Mouse (Mus musculus) bone marrow, adult 2 months (tissue): Measurements from ENCODE around the gene Clns1a. TPM values are rescaled to one million over a fixed set of nuclear protein-coding genes. Genes with fewer than 3 reads are reported as not detected.

ENCODE experiments used
- H3K27ac ChIP-seq: fragments of 200-500 bp; 2 replicates; pipeline ENCODE4 v1.5.1; 2012; ENCODE audit warnings: low read depth, mild to moderate bottlenecking, control low read depth, inconsistent platforms, low read length; ENCODE audit not compliant: control insufficient read depth, poor library complexity, insufficient read depth
- H3K4me1 ChIP-seq: fragments of 200-500 bp; 2 replicates; pipeline ENCODE4 v1.6.1; 2011; ENCODE audit warnings: low read length; ENCODE audit not compliant: control insufficient read depth, insufficient read depth
- H3K4me3 ChIP-seq: fragments of 200-500 bp; replicated peaks from 2 replicates; pipeline ENCODE3; 2011; ENCODE audit warnings: mild to moderate bottlenecking, low read depth, low read length, control low read depth; ENCODE audit not compliant: control insufficient read depth
- CTCF ChIP-seq: fragments of 200-500 bp; IDR thresholded peaks from 2 replicates; pipeline ENCODE4 v1.5.1; 2011; ENCODE audit warnings: low read length, control low read depth; ENCODE audit not compliant: control insufficient read depth, insufficient read depth
- POLR2A ChIP-seq: fragments of 200-500 bp; IDR thresholded peaks from 2 replicates; pipeline ENCODE4 v1.6.1; 2011; ENCODE audit warnings: low read depth, mild to moderate bottlenecking, control low read depth, low read length, borderline replicate concordance; ENCODE audit not compliant: control insufficient read depth
- WGBS: fragments of 180-500 bp; shearing (Covaris S2); methylation state at CpG from one replicate; pipeline ENCODE4 v1.1.7; 2018; 5-methylcytosine and 5-hydroxymethylcytosine counted together
- polyA plus RNA-seq: library from polyadenylated mRNA; stranded (reverse); fragments of >200 nt; gene quantifications from 2 replicates; pipeline ENCODE4 v1.2.4, GENCODE M21; 2011; ENCODE audit warnings: low replicate concordance; ENCODE audit not compliant: missing spikeins, insufficient read depth, insufficient read length

Clns1a gene
- 27.7 and 36.1 TPM in 2 replicates for polyA plus RNA-seq

DNA sequence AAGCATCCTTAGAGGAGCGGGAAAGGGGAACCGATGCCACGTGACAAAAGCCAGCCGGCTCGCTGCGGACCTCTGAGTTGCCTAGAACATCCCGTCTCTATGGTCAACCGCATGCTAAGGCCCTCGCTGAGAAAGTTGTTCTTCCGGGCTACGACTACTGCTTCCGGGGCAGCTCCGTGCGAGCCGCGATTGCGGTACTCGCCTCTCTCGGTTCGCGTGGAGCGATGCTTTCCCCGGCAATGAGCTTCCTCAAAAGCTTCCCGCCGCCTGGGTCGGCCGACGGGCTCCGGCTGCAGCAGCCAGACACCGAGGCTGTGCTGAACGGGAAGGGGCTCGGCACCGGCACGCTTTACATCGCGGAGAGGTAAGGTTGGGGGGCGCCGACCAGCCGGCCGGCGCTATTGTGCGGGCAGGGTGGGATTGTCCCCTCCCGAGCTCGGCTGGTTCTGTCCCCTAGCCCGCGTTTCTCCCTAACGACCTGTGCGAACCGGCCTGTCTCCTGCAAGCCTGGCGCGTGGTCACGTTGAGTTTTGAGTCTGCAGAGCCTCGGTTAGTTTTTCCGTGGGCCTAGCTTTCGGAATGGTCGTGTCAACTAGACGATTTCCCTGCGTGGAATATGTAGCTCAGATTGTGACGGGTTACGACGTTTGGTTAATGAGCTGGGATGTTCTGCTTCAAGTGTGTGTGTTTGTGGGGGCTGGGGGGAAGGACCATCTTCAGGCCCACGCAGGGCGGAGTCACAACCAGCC, at the start of gene Clns1a:
Clns1a (plus strand) TSS at position 129 of the 749 bp plus-strand sequence.
- peak within 1 kb of the TSS; percentile 77 for H3K4me3 ChIP-seq
- H3K27ac ChIP-seq, result peak within 1 kb of the TSS; percentile 48
- peaks cover 2% of the 10 kb centered on the region; the same call in 1 of the 2 replicates for H3K4me1 ChIP-seq
- TF ChIP-seq POLR2A (no peak; the same call in 1 of the 2 replicates), CTCF (no peak)
- under 1% methylated on average over 63 of the region's 63 CpGs for WGBS

DNA sequence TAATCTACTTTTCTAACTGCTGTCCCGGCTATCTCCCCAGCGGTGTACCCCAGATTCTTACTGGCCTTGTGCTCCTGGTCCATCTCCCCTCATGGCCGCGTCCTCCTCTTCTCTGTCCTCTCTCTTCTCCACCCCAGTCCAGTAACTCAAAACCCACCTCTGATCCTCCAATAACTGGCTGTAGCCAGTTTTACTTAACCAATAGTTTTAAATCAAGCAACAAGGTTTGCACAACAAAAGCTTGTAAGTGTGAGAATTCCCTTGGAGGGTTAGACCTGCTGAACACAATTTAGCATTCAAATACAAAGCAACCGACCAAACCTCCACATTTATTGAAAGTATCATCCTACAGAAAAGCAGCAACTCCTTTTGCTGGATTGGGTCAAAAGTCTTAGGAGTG, 48.8 kb upstream of the Clns1a start:
- WGBS, result 95% methylated on average over 5 of the region's 5 CpGs
- H3K27ac ChIP-seq, result no peak overlapping the region
- TF ChIP-seq POLR2A, result no peak
- no peak for TF ChIP-seq CTCF

DNA sequence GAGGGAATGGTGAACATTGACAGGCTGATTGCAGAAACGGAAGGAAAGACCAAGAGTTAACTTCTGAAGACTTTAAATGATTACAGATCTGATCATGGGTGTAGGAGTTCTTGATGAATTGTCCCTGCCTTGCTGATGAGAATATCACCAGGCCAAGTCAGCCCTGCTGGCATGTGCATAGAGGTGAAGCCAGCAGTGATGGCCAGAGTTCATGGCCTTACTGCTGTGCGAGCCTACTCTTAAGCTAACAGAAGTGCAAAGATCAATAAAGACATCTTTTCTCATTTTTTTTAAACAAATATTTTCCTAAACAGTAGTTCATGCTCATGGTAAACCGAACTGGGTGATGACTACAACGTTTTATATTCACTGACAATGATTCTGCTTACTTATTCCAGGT, 45.7 kb upstream of the Clns1a start:
- WGBS, result 87% methylated on average over 4 of the region's 4 CpGs
- Histone ChIP-seq H3K4me3 (no peak overlapping the region), H3K4me1 (no peaks in the 10 kb centered on the region), H3K27ac (no peak overlapping the region)
- no peak for TF ChIP-seq POLR2A
- no peak for TF ChIP-seq CTCF

More for the DNA sequence above, 48.8 kb upstream of the Clns1a start:
- Histone ChIP-seq H3K4me3 (no peak overlapping the region), H3K4me1 (no peaks in the 10 kb centered on the region)

DNA sequence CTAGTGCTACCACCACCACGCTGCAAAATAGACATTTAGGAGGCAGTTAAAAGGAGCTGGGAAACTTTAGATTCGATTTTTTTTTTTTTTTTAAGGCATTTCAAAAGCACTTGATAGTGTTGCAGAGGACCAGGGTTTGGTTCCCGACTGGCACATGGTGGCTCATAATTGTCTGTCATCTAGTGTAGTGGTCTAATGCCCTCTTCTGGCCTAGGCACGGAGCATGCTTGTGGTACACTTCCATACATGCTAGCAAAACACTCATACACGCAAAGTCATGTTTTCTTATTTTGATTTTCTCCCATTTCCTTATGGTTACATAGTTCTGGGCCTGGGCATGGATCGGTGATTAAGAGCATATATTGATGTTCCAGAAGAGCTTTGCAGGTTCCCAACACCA, 40.3 kb upstream of the Clns1a start:
- no peak overlapping the region for H3K27ac ChIP-seq
- 82% methylated on average over 6 of the region's 6 CpGs for whole genome bisulfite sequencing
- H3K4me1 ChIP-seq, result no peaks in the 10 kb centered on the region
- TF ChIP-seq POLR2A (no peak), CTCF (peak; percentile 19; the same call in 1 of the 2 replicates)
- no peak overlapping the region for H3K4me3 ChIP-seq

DNA sequence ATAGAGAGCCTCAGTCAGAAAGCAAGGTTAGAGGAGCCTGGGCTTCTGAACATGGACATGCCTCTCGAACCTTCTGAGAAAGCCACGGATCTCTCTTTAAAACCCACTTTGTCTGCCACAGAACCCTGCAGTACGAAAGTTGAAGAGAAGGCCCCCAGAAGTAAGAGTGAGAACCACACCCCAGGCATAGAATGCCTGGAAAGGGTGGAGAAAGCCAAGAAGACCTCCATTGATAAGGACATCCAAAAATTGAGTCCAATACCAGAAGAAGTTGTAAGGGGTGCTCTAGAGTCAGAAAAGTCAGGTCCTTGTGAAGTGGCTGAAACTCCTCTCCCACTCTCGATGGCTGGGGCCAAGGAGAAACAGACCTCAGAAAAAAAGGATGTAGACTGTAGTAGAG, 34.8 kb upstream of the Clns1a start:
- TF ChIP-seq CTCF (no peak), POLR2A (no peak)
- Histone ChIP-seq H3K27ac (no peak overlapping the region), H3K4me1 (no peaks in the 10 kb centered on the region), H3K4me3 (no peak overlapping the region)
- WGBS, result 90% methylated on average over 4 of the region's 4 CpGs

DNA sequence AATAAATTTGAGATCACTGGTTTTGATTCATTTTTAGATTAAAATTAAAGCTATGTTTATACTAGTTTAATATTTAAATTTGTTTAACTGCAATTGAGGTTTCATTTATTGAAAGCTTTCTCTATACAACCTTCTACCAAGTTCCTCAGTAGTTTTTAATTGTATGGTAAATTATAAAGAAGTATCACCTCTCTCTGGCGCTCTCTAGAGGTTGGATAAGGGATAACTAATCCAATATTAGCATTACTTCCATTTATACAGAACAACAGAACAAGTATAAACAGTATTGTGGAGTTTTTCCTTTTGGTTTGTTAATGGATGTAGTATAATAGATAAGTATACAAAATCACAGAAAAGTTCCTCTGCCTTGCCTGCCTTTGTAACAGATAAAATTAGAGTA, 17.2 kb upstream of the Clns1a start:
- 9% methylated on average over 1 of the region's 1 CpGs for WGBS
- no peaks in the 10 kb centered on the region for H3K4me1 ChIP-seq
- H3K27ac ChIP-seq, result no peak overlapping the region
- no peak overlapping the region for H3K4me3 ChIP-seq
- no peak for TF ChIP-seq POLR2A
- no peak for TF ChIP-seq CTCF

DNA sequence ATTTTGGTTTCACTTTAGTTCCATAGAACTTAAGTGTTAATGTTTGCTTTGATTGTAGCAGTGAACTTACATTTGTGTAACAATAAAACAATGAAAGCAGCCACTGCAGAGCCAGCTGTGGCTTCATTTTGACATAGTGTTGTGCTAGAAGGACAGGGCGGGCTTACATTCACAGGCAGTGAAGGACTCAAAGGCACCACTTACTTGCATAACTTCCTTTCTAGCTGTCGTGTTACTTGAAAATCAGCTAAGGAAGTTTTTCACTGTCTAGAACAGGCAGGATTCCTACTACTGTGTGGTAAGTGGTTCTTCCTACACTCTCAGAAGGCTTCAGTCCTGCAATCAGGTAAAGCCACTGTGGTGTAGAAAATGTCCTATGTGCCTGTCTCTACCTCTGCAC, 8.6 kb upstream of the Clns1a start:
- Histone ChIP-seq H3K4me1 (peaks cover 1% of the 10 kb centered on the region; the same call in 1 of the 2 replicates), H3K4me3 (no peak overlapping the region), H3K27ac (no peak overlapping the region)
- TF ChIP-seq POLR2A (no peak), CTCF (no peak)
- WGBS, result 21% methylated on average over 2 of the region's 2 CpGs

DNA sequence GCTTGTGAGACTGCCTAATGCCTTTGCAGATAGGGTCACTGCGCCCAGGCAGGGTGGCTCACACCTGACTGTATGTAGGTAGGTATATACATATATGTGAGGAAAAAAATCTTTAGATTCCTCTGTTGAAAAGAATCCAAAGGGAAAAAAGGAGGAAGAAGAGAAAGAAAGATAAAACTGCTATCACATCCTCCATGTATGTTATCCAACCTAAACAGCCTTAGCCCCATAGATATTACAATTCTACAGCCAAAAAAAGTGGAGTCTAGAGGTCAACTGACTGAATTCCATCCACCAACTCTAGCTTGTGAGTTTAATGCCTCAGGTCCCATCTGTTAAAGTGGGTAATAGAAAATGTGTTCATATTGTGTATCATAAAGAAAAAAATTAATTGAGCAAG, 993 bp upstream of the Clns1a start:
- WGBS, result 94% methylated on average over 1 of the region's 1 CpGs
- no peak overlapping the region for H3K4me3 ChIP-seq
- TF ChIP-seq POLR2A (no peak), CTCF (no peak)
- H3K27ac ChIP-seq, result no peak overlapping the region
- H3K4me1 ChIP-seq, result peaks cover 2% of the 10 kb centered on the region; the same call in 1 of the 2 replicates
